Mouse (Mus musculus): ENCODE measurements at regions not wholly inside any gene's neighbourhood (a gene's known extent, or its start where the extent isn't known, plus 50 kb on each side); places are given as distances from the start of the nearest gene placed in this dataset.

DNA sequence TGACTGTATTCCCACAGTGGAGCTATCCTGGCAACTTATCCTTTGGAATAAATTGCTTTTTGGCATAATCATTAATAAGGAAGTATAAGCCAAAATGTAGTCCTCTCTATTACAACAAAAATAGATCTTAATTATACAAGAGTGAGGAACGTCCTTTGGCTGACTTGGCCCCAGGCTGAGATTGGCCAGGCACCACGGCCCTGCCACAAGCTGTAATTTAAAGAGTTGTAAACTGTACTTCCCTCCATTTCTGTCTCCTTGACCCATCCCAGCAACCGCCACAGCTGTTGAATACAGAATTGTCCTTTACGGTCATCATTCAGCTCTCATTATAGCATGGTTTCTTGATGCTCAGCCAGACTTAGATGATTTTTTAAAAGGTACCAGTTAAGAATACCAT, 119.6 kb upstream of the Smad1 start:
- no peak for ATAC-seq (replicated peaks; ENCODE audit: poor library complexity)

GRCm38 (mm10) chr8:79515282-79515783, 116.0 kb upstream of the Smad1 start:
- ATAC-seq (replicated peaks; ENCODE audit: poor library complexity) = no peak

GRCm38 (mm10) chr8:79514655-79515278, 115.4 kb upstream of the Smad1 start:
- ATAC-seq (replicated peaks; ENCODE audit: poor library complexity) = no peak

GRCm38 (mm10) chr8:79508597-79508996, 109.3 kb upstream of the Smad1 start:
- ATAC-seq (replicated peaks; ENCODE audit: poor library complexity) = no peak

DNA sequence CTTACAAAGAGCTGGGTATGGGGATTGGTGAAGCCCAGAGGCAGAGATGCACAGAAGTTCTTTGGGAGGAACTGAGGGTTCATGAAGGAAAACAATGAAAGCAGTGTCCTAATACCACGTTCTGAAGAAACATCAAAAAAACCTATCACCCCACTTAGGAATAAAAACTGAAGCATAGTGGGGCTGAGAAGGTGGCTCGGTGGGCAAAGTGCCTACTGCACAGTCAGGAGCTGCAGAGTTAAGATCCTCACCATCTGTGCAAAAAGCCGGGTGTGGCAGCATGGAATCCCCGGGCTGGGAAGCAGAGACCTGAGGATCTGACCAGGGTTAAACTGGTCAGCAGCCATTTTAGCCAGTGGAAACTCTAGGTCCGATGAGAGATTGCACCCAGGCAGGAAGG, 106.1 kb upstream of the Smad1 start:
- ATAC-seq (replicated peaks; ENCODE audit: poor library complexity) = no peak

DNA sequence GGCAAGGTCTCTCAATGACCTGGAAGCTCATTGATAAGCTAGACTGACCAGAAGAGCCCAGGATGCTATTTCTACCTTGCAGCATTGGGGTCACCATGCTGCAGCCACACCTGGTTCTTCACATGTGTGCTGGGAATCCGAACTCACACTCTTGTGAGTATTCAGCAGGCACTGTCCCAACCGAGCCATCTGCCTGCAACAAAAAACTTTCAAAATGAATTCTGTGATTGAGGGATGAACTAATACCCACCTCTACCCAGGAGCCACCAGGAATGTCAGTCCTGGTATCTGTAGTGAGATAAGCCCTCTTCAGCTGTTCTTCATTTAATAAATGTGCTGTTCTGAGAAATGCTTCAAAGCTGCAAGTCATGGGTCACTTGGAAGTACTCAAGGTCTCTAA, 104.6 kb upstream of the Smad1 start:
- no peak for ATAC-seq (replicated peaks; ENCODE audit: poor library complexity)

- ATAC-seq (replicated peaks; ENCODE audit: poor library complexity) = no peak
Measured at GRCm38 (mm10) chr8:79502062-79502461, 102.7 kb upstream of the Smad1 start.

DNA sequence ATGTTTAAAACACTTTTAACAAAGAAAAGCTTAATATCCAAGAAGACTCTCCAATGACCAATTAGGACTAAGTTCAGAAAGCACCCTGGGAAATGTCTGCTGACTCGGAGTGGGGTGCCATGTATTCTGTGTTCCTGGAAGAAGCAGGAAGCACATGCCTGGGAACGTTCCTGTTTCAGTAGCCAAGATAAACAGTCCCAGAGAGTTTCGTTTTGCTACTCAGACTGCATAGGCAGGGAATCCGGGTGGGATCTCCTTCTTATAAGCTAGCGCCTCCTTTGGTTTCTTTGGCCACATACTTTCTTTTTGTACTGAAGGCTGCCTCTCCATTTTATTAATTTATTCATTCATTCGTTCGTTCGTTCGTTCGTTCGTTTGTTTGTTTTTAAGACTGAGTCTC, 101.9 kb upstream of the Smad1 start:
- ATAC-seq (replicated peaks; ENCODE audit: poor library complexity) = no peak

GRCm38 (mm10) chr8:79499258-79499657, 99.9 kb upstream of the Smad1 start:
- no peak for ATAC-seq (replicated peaks; ENCODE audit: poor library complexity)

GRCm38 (mm10) chr8:79498611-79499010, 99.3 kb upstream of the Smad1 start:
- peak; percentile 89 for ATAC-seq (replicated peaks; ENCODE audit: poor library complexity)

DNA sequence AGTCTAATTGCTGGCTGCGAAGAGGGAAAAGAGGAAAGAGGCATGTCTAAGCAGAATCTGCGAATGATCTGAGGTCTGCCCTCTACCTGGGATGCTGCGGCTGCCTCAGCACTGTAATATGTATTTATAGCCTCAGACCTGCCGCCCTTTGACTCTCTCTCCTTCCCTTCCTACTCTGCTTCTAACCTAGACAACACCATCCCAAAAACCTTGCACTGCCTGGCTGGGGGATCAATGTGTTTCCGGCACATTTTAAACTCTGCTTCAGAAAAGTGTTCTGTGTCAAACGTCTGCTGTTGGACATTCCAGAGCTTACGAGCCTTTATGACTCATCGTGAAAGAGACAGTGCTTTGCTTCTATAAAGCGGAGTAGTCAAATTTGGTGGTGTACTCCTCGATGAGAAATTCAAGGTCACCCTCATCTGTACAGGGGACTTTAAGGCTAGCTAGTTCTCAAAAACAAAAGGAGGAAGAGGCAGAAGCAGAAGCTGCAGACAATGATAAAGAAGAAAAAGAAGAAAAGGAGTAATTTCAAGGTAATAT, 91.9 kb upstream of the Smad1 start:
- ATAC-seq (replicated peaks; ENCODE audit: poor library complexity) = no peak

DNA sequence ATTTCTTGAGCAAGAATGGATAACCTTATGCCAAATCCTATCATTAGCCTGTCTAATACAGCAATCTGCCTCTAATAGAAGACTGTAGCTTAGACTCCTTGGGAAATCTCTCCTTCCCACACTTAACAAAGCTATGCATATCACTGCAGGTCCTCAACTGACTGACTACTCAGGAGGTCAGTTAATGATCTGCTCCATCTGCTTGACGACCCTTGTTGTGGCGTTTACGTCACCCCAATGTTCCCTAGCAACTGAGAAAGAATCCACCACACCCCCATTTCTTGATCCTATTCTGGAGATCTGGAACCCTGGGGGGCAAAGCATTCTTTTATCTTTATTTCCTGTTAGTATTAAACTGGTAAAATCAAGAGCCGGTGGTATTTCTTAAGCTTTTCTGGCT, 91.4 kb upstream of the Smad1 start:
- ATAC-seq (replicated peaks; ENCODE audit: poor library complexity) = no peak

GRCm38 (mm10) chr8:79488861-79489260, 89.5 kb upstream of the Smad1 start:
- peak; percentile 78 for ATAC-seq (replicated peaks; ENCODE audit: poor library complexity)

DNA sequence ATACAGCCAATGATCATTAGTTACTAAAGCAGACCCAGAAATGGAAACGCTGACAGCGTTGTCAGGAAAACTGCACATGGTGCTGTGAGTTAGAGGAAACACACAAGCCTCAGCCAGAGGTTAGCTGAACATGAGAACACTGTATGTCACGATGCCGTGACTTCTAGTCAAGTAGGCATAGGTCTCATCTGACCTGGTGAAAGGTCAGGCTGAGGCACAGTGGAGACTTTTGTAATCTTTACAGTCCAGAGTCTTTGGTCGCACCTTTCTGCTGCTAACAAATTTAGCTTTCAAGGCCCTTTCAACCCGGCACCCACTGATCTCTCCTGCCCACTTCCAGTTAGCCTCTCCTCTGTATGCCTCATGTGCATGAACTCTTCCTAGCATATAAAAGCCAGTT, 88.3 kb upstream of the Smad1 start:
- ATAC-seq (replicated peaks; ENCODE audit: poor library complexity) = no peak

- no peak for ATAC-seq (replicated peaks; ENCODE audit: poor library complexity)
Measured at GRCm38 (mm10) chr8:79479326-79479725, 80.0 kb upstream of the Smad1 start.

GRCm38 (mm10) chr8:79476012-79476411, 76.7 kb upstream of the Smad1 start:
- no peak for ATAC-seq (replicated peaks; ENCODE audit: poor library complexity)

GRCm38 (mm10) chr8:79474679-79475078, 75.4 kb upstream of the Smad1 start:
- ATAC-seq (replicated peaks; ENCODE audit: poor library complexity) = no peak

- no peak for ATAC-seq (replicated peaks; ENCODE audit: poor library complexity)
Measured at GRCm38 (mm10) chr8:79452101-79452500, 52.8 kb upstream of the Smad1 start.

- ATAC-seq (replicated peaks; ENCODE audit: poor library complexity) = no peak
Measured at GRCm38 (mm10) chr8:79449453-79449852, 50.1 kb upstream of the Smad1 start.

Data from megakaryocyte progenitor cell, adult 5-6 weeks (primary cell).